Mouse (Mus musculus): ENCODE data around the gene Olfr145.

DNA sequence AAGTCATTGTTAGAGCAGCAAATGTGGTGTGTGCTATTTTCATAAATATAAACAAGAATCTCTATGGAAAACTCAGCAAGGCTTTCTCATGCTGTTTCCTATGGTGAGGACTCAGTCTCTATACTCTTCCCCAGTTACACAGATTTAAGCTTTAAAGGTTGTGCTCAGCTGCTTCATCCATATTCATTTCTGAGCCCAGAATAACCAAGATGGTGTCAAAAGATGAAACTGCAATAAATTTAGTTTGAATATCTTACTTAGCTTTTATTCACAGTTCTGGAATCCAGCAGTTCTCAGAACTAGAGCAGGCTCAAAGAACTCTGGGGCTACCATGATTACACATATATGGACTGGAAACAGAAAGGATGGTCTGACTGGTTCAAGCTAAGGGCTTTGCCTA lies 37.6 kb downstream of the Olfr145 start:
- TF ChIP-seq CTCF (IDR thresholded peaks at IDR 0.05; ENCODE audit: low read depth) (no peak), EP300 (IDR thresholded peaks at IDR 0.05; ENCODE audit: low read depth) (no peak)

Data from heart, postnatal 0 days (tissue).